Mouse (Mus musculus) testis, adult 2 months (tissue): ENCODE measurements around the gene BC004004.

Experiments used
- CTCF ChIP-seq: fragments of 200-500 bp; IDR thresholded peaks from 2 replicates; pipeline ENCODE4 v1.5.1; 2012; ENCODE audit warnings: low read depth, mild to moderate bottlenecking, inconsistent platforms, low read length, moderate library complexity; ENCODE audit not compliant: control insufficient read depth, insufficient read depth, insufficient replicate concordance
- POLR2A ChIP-seq: fragments of 200-500 bp; IDR thresholded peaks from 2 replicates; pipeline ENCODE4 v1.6.1; 2012; ENCODE audit warnings: low read depth, mild to moderate bottlenecking, inconsistent platforms, low read length, moderate library complexity; ENCODE audit not compliant: control insufficient read depth

- no peak for TF ChIP-seq POLR2A
- no peak for TF ChIP-seq CTCF
Measured at GRCm38 (mm10) chr17:29332186-29332685, 63.6 kb downstream of the BC004004 start.
